Mouse (Mus musculus): ENCODE results near the gene Nrxn1. TPM values are rescaled to one million over a fixed set of nuclear protein-coding genes. Genes with fewer than 3 reads are reported as not detected.

Gene Nrxn1
- total and polyA plus RNA-seq, 3 experiments, result not detected

- Histone ChIP-seq H3K36me3 (replicated peaks in 1 of 2; ENCODE audit: control insufficient read depth in 1 of 2, insufficient read depth in 1 of 2, low read length in 1 of 2) (no peaks in the 10 kb centered on the region), H3K4me2 (ENCODE audit: insufficient read depth, low read depth, poor library complexity, severe bottlenecking) (no peak overlapping the region), H3K79me2 (replicated peaks; ENCODE audit: control insufficient read depth, extremely low read depth, insufficient read depth, poor library complexity, severe bottlenecking) (no peaks in the 10 kb centered on the region), H3K4me1 (ENCODE audit: control insufficient read depth in 1 of 2, insufficient read depth in 2 of 2) (no peaks in the 10 kb centered on the region), H3K27me3 (replicated peaks) (no peaks in the 10 kb centered on the region), H3K27ac (ENCODE audit: insufficient read depth, low read depth) (no peak overlapping the region), H3K4me3 (replicated peaks in 1 of 3; ENCODE audit: low read depth in 2 of 3, low read length in 2 of 3, poor library complexity in 1 of 3) (no peak overlapping the region), H3K9me3 (replicated peaks; ENCODE audit: low read length) (peaks cover 2% of the 10 kb centered on the region), H3K9ac (ENCODE audit: insufficient read depth, low read depth) (no peak overlapping the region)
- in situ Hi-C loops (cut with MboI; ENCODE audit: low pct_ligation_motif_present, low pct_unique_long_range_greater_than_20kb, low sequenced_read_pairs), result no loop called here
- no peak for DNase-seq (ENCODE audit: extremely low read depth)
- TF ChIP-seq BHLHE40 (IDR thresholded peaks at IDR 0.05; ENCODE audit: low read depth, low read length) (no peak), NRF1 (IDR thresholded peaks at IDR 0.05; ENCODE audit: low read depth, low read length) (no peak), ZNF384 (IDR thresholded peaks at IDR 0.05; ENCODE audit: low read depth, low read length) (no peak), SMC3 (IDR thresholded peaks at IDR 0.05; ENCODE audit: low read depth, low read length) (no peak), E2F4 (IDR thresholded peaks at IDR 0.05; ENCODE audit: insufficient replicate concordance, low read depth, low read length) (no peak), RCOR1 (conservative IDR thresholded peaks at IDR 0.05; ENCODE audit: low read depth, low read length) (no peak)
- dilution Hi-C loops (cut with MboI; ENCODE audit: extremely low pct_ligation_motif_present, extremely low pct_unique_long_range_greater_than_20kb, low sequenced_read_pairs), result no loop called here
Measured at GRCm38 (mm10) chr17:90606718-90607426, 486.0 kb downstream of the Nrxn1 start.

DNA sequence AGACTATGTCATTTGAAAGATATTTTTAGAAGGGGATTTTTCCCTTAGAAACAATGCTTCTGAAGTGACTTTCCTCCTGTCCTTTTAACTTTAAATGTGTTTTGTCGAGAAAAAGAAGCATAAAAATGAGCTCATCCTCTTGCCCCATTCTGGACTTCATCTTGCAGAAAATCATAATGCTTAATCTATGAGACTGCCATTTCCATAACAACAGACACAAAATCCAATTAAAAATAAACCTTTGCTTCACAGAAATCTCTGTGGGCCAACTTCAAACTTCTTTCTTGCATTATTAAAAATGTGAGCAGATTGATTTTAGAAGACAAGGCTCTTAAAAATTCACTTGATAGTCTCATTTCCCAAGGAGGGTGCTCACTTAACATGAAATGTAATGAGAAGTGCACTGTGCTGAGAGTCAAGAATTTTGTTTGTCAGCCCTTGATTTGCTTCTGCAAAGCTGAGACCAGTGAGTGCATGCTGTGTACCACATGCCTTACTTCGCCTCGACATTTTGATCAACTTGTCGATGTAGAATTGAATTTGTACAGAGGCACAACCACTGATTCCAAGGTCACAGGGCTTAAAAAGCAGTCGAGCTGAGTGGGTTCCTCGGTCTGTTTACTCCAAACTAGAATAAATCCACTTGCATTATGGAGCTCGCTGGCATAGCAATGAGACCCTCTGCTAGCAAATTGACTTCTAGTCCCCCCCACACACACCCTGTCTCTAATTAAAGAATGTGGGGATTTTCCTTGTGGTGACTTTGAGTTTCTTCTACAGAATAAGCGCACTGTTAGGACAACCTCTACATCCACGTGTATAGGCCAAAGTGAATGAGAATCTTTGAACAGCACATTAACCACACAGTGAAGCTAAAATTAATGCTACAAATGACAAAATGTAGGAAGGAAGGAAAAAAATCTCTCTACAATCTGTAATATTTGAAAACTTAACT lies 493.0 kb downstream of the Nrxn1 start:
- no peak overlapping the region for H3K9ac ChIP-seq (ENCODE audit: insufficient read depth, low read depth)
- H3K9me3 ChIP-seq (replicated peaks; ENCODE audit: low read length), result peaks cover 17% of the 10 kb centered on the region
- no peak overlapping the region for H3K4me3 ChIP-seq (replicated peaks in 1 of 3; ENCODE audit: low read depth in 2 of 3, low read length in 2 of 3, poor library complexity in 1 of 3)
- no peaks in the 10 kb centered on the region for H3K27me3 ChIP-seq (replicated peaks)
- TF ChIP-seq RCOR1 (conservative IDR thresholded peaks at IDR 0.05; ENCODE audit: low read depth, low read length), result no peak
- TF ChIP-seq EP300 (IDR thresholded peaks at IDR 0.05; ENCODE audit: low read length), result no peak
- TF ChIP-seq POLR2AphosphoS2 (IDR thresholded peaks at IDR 0.05; ENCODE audit: low read depth, low read length), result no peak
- TF ChIP-seq UBTF (IDR thresholded peaks at IDR 0.05; ENCODE audit: low read depth, low read length), result no peak
- no peak for TF ChIP-seq MAX (IDR thresholded peaks at IDR 0.05; ENCODE audit: low read length)
- no peak for TF ChIP-seq USF2 (conservative IDR thresholded peaks at IDR 0.05; ENCODE audit: low read depth, low read length)
- TF ChIP-seq TCF12 (IDR thresholded peaks at IDR 0.05; ENCODE audit: low read depth, low read length), result no peak
- no peak for TF ChIP-seq KAT2A (IDR thresholded peaks at IDR 0.05; ENCODE audit: insufficient replicate concordance, low read length)
- TF ChIP-seq MXI1 (IDR thresholded peaks at IDR 0.05; ENCODE audit: low read depth, low read length), result no peak
- no peak for TF ChIP-seq USF1 (IDR thresholded peaks at IDR 0.05; ENCODE audit: low read depth, low read length)
- TF ChIP-seq PAX5 (IDR thresholded peaks at IDR 0.05; ENCODE audit: low read length), result no peak
- no peak for TF ChIP-seq ZKSCAN1 (IDR thresholded peaks at IDR 0.05; ENCODE audit: borderline replicate concordance, low read depth, low read length)
- no peak for TF ChIP-seq NRF1 (IDR thresholded peaks at IDR 0.05; ENCODE audit: low read depth, low read length)
- TF ChIP-seq NELFE (IDR thresholded peaks at IDR 0.05; ENCODE audit: low read depth, low read length), result no peak
- no peak for TF ChIP-seq MAZ (IDR thresholded peaks at IDR 0.05; ENCODE audit: low read depth, low read length)
- TF ChIP-seq IRF4 (IDR thresholded peaks at IDR 0.05; ENCODE audit: low read depth, low read length), result no peak
- no peak for TF ChIP-seq JUN (IDR thresholded peaks at IDR 0.05; ENCODE audit: insufficient read depth, low read depth, low read length)
- H3K79me2 ChIP-seq (replicated peaks; ENCODE audit: control insufficient read depth, extremely low read depth, insufficient read depth, poor library complexity, severe bottlenecking), result no peaks in the 10 kb centered on the region
- H3K27ac ChIP-seq (ENCODE audit: insufficient read depth, low read depth), result no peak overlapping the region
- no peak for DNase-seq (ENCODE audit: extremely low read depth)
- no peaks in the 10 kb centered on the region for H3K36me3 ChIP-seq (replicated peaks in 1 of 2; ENCODE audit: control insufficient read depth in 1 of 2, insufficient read depth in 1 of 2, low read length in 1 of 2)
- dilution Hi-C loops (cut with MboI; ENCODE audit: extremely low pct_ligation_motif_present, extremely low pct_unique_long_range_greater_than_20kb, low sequenced_read_pairs), result no loop called here
- H3K4me2 ChIP-seq (ENCODE audit: insufficient read depth, low read depth, poor library complexity, severe bottlenecking), result no peak overlapping the region
- no peaks in the 10 kb centered on the region for H3K4me1 ChIP-seq (ENCODE audit: control insufficient read depth in 1 of 2, insufficient read depth in 2 of 2)
- in situ Hi-C loops (cut with MboI; ENCODE audit: low pct_ligation_motif_present, low pct_unique_long_range_greater_than_20kb, low sequenced_read_pairs), result no loop called here
